Mouse (Mus musculus): ENCODE data around the gene Ltbp1. TPM values are rescaled to one million over a fixed set of nuclear protein-coding genes. Genes with fewer than 3 reads are reported as not detected.
A peak's percentile ranks its signal among the peaks of the same experiment; 100 is the strongest.

Ltbp1 gene
- polyA plus RNA-seq, 1 experiment from 2014 or later = 8.5 TPM

GRCm38 (mm10) chr17:75349602-75350001 lies 344.2 kb downstream of the Ltbp1 start:
- 83% methylated on average over 3 of the region's 3 CpGs for WGBS
- H3K36me3 ChIP-seq (ENCODE audit: control insufficient read depth, insufficient read depth) = no peaks in the 10 kb centered on the region
- H3K4me3 ChIP-seq (ENCODE audit: low read depth, low read length) = no peak overlapping the region
- no peak overlapping the region for H3K4me2 ChIP-seq (replicated peaks; ENCODE audit: low read depth)
- no peaks in the 10 kb centered on the region for H3K9me3 ChIP-seq (ENCODE audit: control insufficient read depth)
- TF ChIP-seq CTCF (IDR thresholded peaks at IDR 0.05; ENCODE audit: low read depth) = no peak
- H3K27me3 ChIP-seq (replicated peaks; ENCODE audit: control insufficient read depth, insufficient read depth, low read length) = no peaks in the 10 kb centered on the region
- no peaks in the 10 kb centered on the region for H3K4me1 ChIP-seq (replicated peaks; ENCODE audit: control insufficient read depth, insufficient read depth, low read length)
- no peak overlapping the region for H3K9ac ChIP-seq (ENCODE audit: low read depth, low read length)
- no peak for ATAC-seq
- no peak overlapping the region for H3K27ac ChIP-seq (ENCODE audit: low read depth, low read length)

DNA sequence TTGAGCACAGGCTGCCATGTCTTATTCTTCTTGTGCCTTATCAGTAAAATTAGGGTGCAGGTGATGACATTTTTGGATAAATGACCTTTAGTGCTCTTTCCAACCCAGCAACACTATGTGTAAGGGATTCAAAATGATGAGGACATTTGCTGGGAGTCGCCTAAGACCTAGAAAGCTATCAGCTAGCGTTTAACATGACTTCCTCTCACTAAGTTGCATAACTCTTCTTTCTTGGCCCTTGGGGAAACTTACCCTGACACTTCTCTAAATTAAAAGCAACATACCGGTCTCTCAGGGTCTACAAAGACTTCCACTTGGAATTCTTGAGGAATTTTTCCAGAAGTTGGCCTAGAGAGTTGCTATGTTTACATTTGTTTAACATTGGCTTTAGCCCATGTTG lies 348.0 kb downstream of the Ltbp1 start:
- TF ChIP-seq CTCF (IDR thresholded peaks at IDR 0.05; ENCODE audit: low read depth) = no peak
- WGBS = 69% methylated on average over 3 of the region's 3 CpGs

DNA sequence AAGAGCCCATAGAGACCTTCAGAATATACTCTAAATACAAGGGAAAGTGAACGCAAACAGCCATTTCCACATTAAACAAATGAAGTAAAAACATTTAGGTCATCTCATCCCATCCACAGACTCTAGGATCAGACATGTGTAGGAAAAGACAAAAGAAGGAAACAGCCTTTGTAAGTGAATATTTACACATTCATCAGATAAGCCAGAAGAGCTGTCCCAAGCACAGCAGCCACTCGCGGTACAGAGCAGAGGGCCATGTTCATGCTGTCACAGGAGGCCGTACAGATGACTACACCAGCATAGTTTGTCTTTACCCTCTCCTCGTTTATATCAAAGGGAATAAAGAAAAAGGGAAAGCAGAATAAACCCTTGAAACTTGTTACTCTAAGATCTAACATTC lies 350.1 kb downstream of the Ltbp1 start:
- Histone ChIP-seq H3K4me3 (ENCODE audit: low read depth, low read length) (no peak overlapping the region), H3K27me3 (replicated peaks; ENCODE audit: control insufficient read depth, insufficient read depth, low read length) (no peaks in the 10 kb centered on the region), H3K4me1 (replicated peaks; ENCODE audit: control insufficient read depth, insufficient read depth, low read length) (no peaks in the 10 kb centered on the region), H3K9ac (ENCODE audit: low read depth, low read length) (no peak overlapping the region), H3K9me3 (ENCODE audit: control insufficient read depth) (no peaks in the 10 kb centered on the region), H3K4me2 (replicated peaks; ENCODE audit: low read depth) (no peak overlapping the region), H3K36me3 (ENCODE audit: control insufficient read depth, insufficient read depth) (no peaks in the 10 kb centered on the region), H3K27ac (ENCODE audit: low read depth, low read length) (no peak overlapping the region)
- TF ChIP-seq CTCF (IDR thresholded peaks at IDR 0.05; ENCODE audit: low read depth) = no peak
- WGBS = 48% methylated on average over 5 of the region's 5 CpGs
- ATAC-seq = no peak

More for the DNA sequence above, 348.0 kb downstream of the Ltbp1 start:
- H3K9me3 ChIP-seq (ENCODE audit: control insufficient read depth) = no peaks in the 10 kb centered on the region
- ATAC-seq = no peak
- H3K4me2 ChIP-seq (replicated peaks; ENCODE audit: low read depth) = no peak overlapping the region
- no peak overlapping the region for H3K4me3 ChIP-seq (ENCODE audit: low read depth, low read length)
- H3K4me1 ChIP-seq (replicated peaks; ENCODE audit: control insufficient read depth, insufficient read depth, low read length) = no peaks in the 10 kb centered on the region
- H3K27me3 ChIP-seq (replicated peaks; ENCODE audit: control insufficient read depth, insufficient read depth, low read length) = no peaks in the 10 kb centered on the region
- no peak overlapping the region for H3K27ac ChIP-seq (ENCODE audit: low read depth, low read length)
- no peak overlapping the region for H3K9ac ChIP-seq (ENCODE audit: low read depth, low read length)
- no peaks in the 10 kb centered on the region for H3K36me3 ChIP-seq (ENCODE audit: control insufficient read depth, insufficient read depth)

GRCm38 (mm10) chr17:75360111-75360510 lies 354.7 kb downstream of the Ltbp1 start:
- Histone ChIP-seq H3K4me3 (ENCODE audit: low read depth, low read length) (no peak overlapping the region), H3K27me3 (replicated peaks; ENCODE audit: control insufficient read depth, insufficient read depth, low read length) (no peaks in the 10 kb centered on the region), H3K9me3 (ENCODE audit: control insufficient read depth) (no peaks in the 10 kb centered on the region), H3K27ac (ENCODE audit: low read depth, low read length) (no peak overlapping the region), H3K4me1 (replicated peaks; ENCODE audit: control insufficient read depth, insufficient read depth, low read length) (no peaks in the 10 kb centered on the region), H3K4me2 (replicated peaks; ENCODE audit: low read depth) (no peak overlapping the region), H3K36me3 (ENCODE audit: control insufficient read depth, insufficient read depth) (no peaks in the 10 kb centered on the region), H3K9ac (ENCODE audit: low read depth, low read length) (no peak overlapping the region)
- 93% methylated on average over 7 of the region's 7 CpGs for WGBS
- no peak for TF ChIP-seq CTCF (IDR thresholded peaks at IDR 0.05; ENCODE audit: low read depth)
- no peak for ATAC-seq

DNA sequence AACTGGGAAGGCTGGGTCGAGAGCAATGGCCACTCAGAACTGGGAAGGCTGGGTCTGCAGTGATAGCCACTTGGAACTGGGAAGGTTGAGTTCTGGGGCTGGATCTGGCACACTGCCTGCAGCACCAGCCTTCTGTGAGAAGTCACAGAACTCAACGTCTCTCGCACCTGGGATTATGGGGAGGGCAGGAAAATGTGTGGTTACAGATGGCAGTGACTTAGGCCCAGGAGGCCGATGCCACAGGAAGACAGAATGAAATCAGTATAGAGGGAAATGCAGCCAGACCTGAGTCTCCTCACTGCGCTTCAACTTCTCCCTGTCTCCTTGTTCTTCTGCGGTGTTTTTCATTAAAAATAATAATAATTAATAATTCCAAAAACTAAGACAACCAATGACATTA lies 361.0 kb downstream of the Ltbp1 start:
- Histone ChIP-seq H3K4me1 (replicated peaks; ENCODE audit: control insufficient read depth, insufficient read depth, low read length) (no peaks in the 10 kb centered on the region), H3K9me3 (ENCODE audit: control insufficient read depth) (no peaks in the 10 kb centered on the region), H3K4me2 (replicated peaks; ENCODE audit: low read depth) (no peak overlapping the region), H3K27me3 (replicated peaks; ENCODE audit: control insufficient read depth, insufficient read depth, low read length) (no peaks in the 10 kb centered on the region), H3K27ac (ENCODE audit: low read depth, low read length) (no peak overlapping the region), H3K9ac (ENCODE audit: low read depth, low read length) (no peak overlapping the region), H3K4me3 (ENCODE audit: low read depth, low read length) (no peak overlapping the region), H3K36me3 (ENCODE audit: control insufficient read depth, insufficient read depth) (no peaks in the 10 kb centered on the region)
- no peak for ATAC-seq
- WGBS = 85% methylated on average over 6 of the region's 6 CpGs
- TF ChIP-seq CTCF (IDR thresholded peaks at IDR 0.05; ENCODE audit: low read depth) = no peak

DNA sequence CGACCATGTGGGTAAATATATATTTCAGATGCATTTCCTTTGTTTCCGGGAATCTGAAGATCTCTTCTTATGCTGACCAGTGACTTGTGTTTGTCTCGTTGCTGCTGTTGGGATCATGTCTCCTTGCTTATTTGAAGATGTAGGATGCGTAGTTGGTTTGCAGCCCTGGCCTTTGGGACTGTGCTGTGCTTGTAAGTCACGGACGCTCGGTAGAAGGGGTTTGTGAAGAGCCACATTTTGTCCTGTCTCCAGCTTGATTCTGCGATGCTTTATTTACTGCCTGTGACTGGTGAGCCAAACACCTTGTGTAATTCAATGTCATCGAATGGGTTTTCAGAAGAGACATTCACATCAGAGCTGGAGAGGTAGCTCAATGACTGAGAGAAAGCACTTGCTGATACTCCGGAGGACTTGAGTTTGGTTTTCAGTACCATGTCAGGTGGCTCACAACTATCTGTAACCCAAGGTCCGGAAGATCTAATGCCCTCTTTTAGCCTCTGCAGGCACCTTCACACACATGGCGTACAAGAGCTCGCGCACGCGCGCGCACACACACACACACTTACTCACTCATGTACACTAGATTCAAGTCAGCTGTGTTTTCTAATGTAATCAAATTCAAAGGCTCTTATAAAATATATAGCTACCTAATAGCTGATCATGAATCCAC lies 362.3 kb downstream of the Ltbp1 start:
- H3K36me3 ChIP-seq (ENCODE audit: control insufficient read depth, insufficient read depth) = no peaks in the 10 kb centered on the region
- H3K9me3 ChIP-seq (ENCODE audit: control insufficient read depth) = no peaks in the 10 kb centered on the region
- no peak overlapping the region for H3K4me2 ChIP-seq (replicated peaks; ENCODE audit: low read depth)
- H3K4me3 ChIP-seq (ENCODE audit: low read depth, low read length) = no peak overlapping the region
- ATAC-seq = no peak
- WGBS = 95% methylated on average over 18 of the region's 18 CpGs
- no peaks in the 10 kb centered on the region for H3K4me1 ChIP-seq (replicated peaks; ENCODE audit: control insufficient read depth, insufficient read depth, low read length)
- H3K9ac ChIP-seq (ENCODE audit: low read depth, low read length) = no peak overlapping the region
- TF ChIP-seq CTCF (IDR thresholded peaks at IDR 0.05; ENCODE audit: low read depth) = no peak
- no peak overlapping the region for H3K27ac ChIP-seq (ENCODE audit: low read depth, low read length)
- no peaks in the 10 kb centered on the region for H3K27me3 ChIP-seq (replicated peaks; ENCODE audit: control insufficient read depth, insufficient read depth, low read length)

GRCm38 (mm10) chr17:75368580-75368979 lies 363.2 kb downstream of the Ltbp1 start:
- ATAC-seq = peak; percentile 85
- Histone ChIP-seq H3K4me1 (replicated peaks; ENCODE audit: control insufficient read depth, insufficient read depth, low read length) (no peaks in the 10 kb centered on the region), H3K27me3 (replicated peaks; ENCODE audit: control insufficient read depth, insufficient read depth, low read length) (no peaks in the 10 kb centered on the region), H3K36me3 (ENCODE audit: control insufficient read depth, insufficient read depth) (no peaks in the 10 kb centered on the region), H3K9me3 (ENCODE audit: control insufficient read depth) (no peaks in the 10 kb centered on the region), H3K4me3 (ENCODE audit: low read depth, low read length) (no peak overlapping the region), H3K9ac (ENCODE audit: low read depth, low read length) (no peak overlapping the region), H3K4me2 (replicated peaks; ENCODE audit: low read depth) (no peak overlapping the region), H3K27ac (ENCODE audit: low read depth, low read length) (no peak overlapping the region)
- no peak for TF ChIP-seq CTCF (IDR thresholded peaks at IDR 0.05; ENCODE audit: low read depth)
- WGBS = 54% methylated on average over 5 of the region's 5 CpGs
